Mouse (Mus musculus) limb, embryonic 12.5 days (tissue): ENCODE measurements around the gene Egln2. TPM values are rescaled to one million over a fixed set of nuclear protein-coding genes. Genes with fewer than 3 reads are reported as not detected.

Experiments
- ATAC-seq: fragments of 200-750 bp; cut with Nextera tagmentation; 2 replicates; pipeline ENCODE4 v1.8.0; 2017; ENCODE audit warnings: low read depth, moderate TSS enrichment; ENCODE audit not compliant: insufficient number of reproducible peaks, insufficient read depth, low FRiP score, low TSS enrichment
- H3K27ac ChIP-seq: fragments of 300-500 bp; sonication (generic); 2 replicates; pipeline ENCODE4 v1.5.1; 2016; ENCODE audit warnings: mild to moderate bottlenecking, moderate library complexity
- H3K27me3 ChIP-seq: fragments of 300-500 bp; sonication (generic); 2 replicates; pipeline ENCODE4 v1.6.1; 2016; ENCODE audit warnings: mild to moderate bottlenecking, moderate library complexity
- H3K36me3 ChIP-seq: fragments of 300-500 bp; sonication (generic); 2 replicates; pipeline ENCODE4 v1.6.1; 2016; ENCODE audit warnings: mild to moderate bottlenecking, moderate library complexity
- H3K4me1 ChIP-seq: fragments of 300-500 bp; sonication (generic); replicated peaks from 2 replicates; pipeline ENCODE4 v1.6.1; 2016
- H3K4me2 ChIP-seq: fragments of 300-500 bp; sonication (generic); 2 replicates; pipeline ENCODE4 v1.6.1; 2016; ENCODE audit warnings: mild to moderate bottlenecking, moderate library complexity
- H3K4me3 ChIP-seq: fragments of 300-500 bp; sonication (generic); replicated peaks from 2 replicates; pipeline ENCODE4 v1.5.1; 2016; ENCODE audit warnings: mild to moderate bottlenecking
- H3K9ac ChIP-seq: fragments of 300-500 bp; sonication (generic); replicated peaks from 2 replicates; pipeline ENCODE4 v1.6.1; 2016; ENCODE audit warnings: mild to moderate bottlenecking, moderate library complexity
- H3K9me3 ChIP-seq: fragments of 300-500 bp; sonication (generic); 2 replicates; pipeline ENCODE4 v1.6.1; 2016; ENCODE audit warnings: mild to moderate bottlenecking, moderate library complexity
- WGBS: fragments of 180-500 bp; shearing (Covaris S2); methylation state at CpG from one replicate; pipeline ENCODE4 v1.1.7; 2016; 5-methylcytosine and 5-hydroxymethylcytosine counted together
- polyA plus RNA-seq: library from polyadenylated mRNA; unstranded; fragments of >200 nt; fragmentation: Nextera tagmentation; extraction: Ambion mirVana; gene quantifications from 2 replicates; pipeline ENCODE4 v1.2.1, GENCODE M21; 2016

Gene Egln2
- polyA plus RNA-seq, 1 experiment from 2014 or later = 87.3 TPM

DNA sequence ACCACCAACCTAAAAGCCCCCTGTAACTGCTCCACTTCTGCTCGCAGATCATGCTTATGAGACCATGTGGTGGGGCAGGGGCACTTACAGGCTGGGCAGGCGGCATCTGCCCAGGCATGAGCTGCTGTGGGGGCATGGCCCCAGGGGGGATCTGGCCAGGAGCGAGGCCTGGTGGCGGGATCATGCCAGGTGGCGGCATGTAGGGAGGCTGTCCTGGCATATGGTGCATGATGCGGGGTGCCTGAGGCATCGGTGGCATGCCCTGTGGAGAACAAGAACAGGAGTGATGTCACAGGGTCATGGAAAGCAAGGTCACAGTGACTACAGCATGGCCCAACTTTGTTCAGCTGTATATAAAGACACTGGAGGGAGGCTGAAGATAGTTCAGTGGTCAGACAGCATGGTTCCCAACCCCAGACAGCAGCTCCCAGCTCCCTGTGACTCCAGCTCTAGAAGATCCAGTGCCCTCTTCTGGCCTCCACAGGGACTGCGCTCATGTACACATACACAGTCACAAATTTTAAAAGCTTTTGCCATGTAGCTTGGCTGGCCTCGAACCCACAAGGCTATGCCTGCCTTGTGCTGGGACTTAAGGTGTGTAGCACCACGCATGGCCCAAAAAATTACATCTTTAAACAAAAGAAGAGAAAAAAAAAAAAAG lies 22.8 kb upstream of the Egln2 start:
- Histone ChIP-seq H3K36me3 (peaks cover 97% of the 10 kb centered on the region), H3K9ac (no peak overlapping the region)
- WGBS = 97% methylated on average over 10 of the region's 10 CpGs

DNA sequence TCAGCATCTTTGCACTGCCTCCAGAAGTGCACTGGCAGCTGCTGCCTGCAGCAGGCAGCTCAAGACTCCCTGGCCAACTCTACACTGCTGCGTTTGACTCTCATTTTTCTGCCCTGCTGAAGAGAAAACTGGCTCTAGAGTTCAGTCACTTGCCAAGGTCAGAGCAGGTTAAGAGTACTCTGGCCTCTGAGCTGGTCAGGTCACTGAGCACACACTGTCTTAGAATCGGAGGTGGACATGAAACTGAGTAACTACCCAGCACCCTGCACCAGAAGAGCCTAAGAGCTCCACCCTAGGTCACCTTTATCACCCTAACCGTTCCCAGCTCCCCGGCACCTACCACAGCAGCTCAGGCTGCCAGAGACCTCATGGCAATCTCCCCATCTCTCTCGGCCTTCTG lies 19.4 kb upstream of the Egln2 start:
- Histone ChIP-seq H3K27me3 (no peaks in the 10 kb centered on the region), H3K4me1 (no peaks in the 10 kb centered on the region), H3K4me2 (no peak overlapping the region), H3K36me3 (peaks cover 82% of the 10 kb centered on the region), H3K9me3 (peaks cover 9% of the 10 kb centered on the region; the same call in 1 of the 2 replicates), H3K9ac (no peak overlapping the region), H3K27ac (no peak overlapping the region), H3K4me3 (no peak overlapping the region)
- WGBS = 92% methylated on average over 5 of the region's 5 CpGs
- no peak for ATAC-seq

More for the DNA sequence above, 22.8 kb upstream of the Egln2 start:
- Histone ChIP-seq H3K4me3 (no peak overlapping the region), H3K4me1 (peaks cover 7% of the 10 kb centered on the region), H3K27me3 (no peaks in the 10 kb centered on the region), H3K9me3 (peaks cover 9% of the 10 kb centered on the region; the same call in 1 of the 2 replicates), H3K4me2 (no peak overlapping the region), H3K27ac (no peak overlapping the region)
- no peak; the same call in 1 of the 2 replicates for ATAC-seq

DNA sequence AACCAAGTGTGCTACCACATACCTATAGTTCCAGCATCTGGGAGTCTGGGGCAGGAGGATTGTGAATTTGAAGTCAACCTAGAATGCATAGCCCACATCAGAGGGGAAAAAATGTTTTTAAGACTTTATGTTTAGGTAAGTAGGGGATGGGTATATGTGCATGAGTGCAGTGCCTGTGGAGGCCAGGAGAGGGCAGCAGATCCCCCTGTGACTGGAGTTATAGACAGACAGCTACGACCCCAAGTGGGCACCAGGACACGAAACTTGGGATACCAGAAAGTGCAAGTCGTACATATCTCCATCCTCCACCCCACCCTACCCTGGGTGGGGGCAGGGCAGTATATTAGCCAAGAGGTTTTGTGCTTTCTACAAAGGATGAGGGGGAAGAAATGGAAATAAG lies 18.4 kb upstream of the Egln2 start:
- no peaks in the 10 kb centered on the region for H3K4me1 ChIP-seq
- H3K9me3 ChIP-seq = peaks cover 9% of the 10 kb centered on the region; the same call in 1 of the 2 replicates
- no peaks in the 10 kb centered on the region for H3K27me3 ChIP-seq
- no peak overlapping the region for H3K4me3 ChIP-seq
- no peak for ATAC-seq
- H3K36me3 ChIP-seq = peaks cover 71% of the 10 kb centered on the region
- H3K4me2 ChIP-seq = no peak overlapping the region
- H3K9ac ChIP-seq = no peak overlapping the region
- no peak overlapping the region for H3K27ac ChIP-seq
- WGBS = 75% methylated on average over 3 of the region's 3 CpGs

DNA sequence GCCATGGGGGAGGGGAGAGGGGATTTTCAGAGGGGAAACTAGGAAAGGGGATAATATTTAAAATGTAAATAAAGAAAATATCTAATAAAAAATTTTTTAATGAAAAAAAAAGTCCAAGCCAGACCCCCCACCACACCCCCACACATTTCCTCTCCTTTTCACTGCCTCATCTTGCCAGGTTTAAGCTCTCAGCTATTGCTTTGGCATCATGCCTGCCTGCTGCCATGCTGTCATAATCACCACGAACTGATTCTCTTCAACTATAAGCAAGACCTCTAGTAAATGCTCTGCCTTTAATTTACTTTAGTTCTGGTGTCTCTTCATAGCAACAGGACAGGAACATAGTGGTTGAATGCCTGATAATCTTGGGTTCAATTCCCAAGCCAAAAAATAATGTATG lies 15.9 kb upstream of the Egln2 start:
- peaks cover 9% of the 10 kb centered on the region; the same call in 1 of the 2 replicates for H3K9me3 ChIP-seq
- WGBS = 84% methylated on average over 1 of the region's 1 CpGs
- no peak for ATAC-seq
- H3K27ac ChIP-seq = no peak overlapping the region
- no peak overlapping the region for H3K4me2 ChIP-seq
- H3K4me3 ChIP-seq = no peak overlapping the region
- H3K9ac ChIP-seq = no peak overlapping the region
- H3K4me1 ChIP-seq = peaks cover 3% of the 10 kb centered on the region; the same call in 1 of the 2 replicates
- peaks cover 47% of the 10 kb centered on the region for H3K36me3 ChIP-seq
- no peaks in the 10 kb centered on the region for H3K27me3 ChIP-seq

DNA sequence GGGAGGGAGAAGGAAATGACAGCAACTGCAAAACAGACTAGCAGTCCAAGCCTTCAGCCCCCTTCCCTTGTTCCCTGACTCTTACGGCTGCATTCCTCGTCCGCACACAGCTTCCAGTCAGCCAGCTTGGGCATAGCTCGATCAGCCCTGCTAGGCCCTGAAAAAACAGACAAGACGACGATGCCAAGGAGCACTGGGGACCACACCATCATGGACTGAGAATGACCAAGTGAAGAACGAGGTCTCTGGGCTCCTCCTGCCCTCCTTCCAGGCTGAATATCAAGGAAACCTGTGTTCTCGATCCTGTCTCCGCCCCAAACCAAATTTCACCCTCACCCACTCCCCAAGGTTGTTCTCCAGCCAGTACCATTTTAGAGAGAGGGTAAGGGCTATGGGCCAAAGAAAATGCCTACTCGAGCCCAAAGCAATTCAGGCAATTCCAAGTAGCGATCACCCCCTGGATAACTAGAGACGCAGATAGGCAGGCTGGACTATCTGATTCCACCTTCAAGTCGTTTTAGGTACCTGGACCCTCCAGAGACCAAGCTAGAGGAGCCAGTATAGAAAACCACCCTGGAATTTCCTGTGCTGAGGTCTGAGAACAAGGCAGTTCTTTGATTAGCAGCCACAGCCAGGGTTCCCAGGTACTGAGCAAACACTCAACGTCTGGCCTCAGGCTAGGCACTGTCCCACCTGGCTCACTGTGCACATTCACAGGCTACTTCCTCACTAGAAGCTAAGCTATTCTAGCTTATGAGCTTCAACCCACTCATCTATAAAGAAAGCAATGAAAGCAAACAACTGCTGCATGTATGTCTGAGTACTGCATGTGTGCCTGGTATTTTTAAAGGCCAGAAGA lies 14.5 kb upstream of the Egln2 start, which contains the start of the genes Gm21983 and Mia:
Gene Gm21983 (minus strand): TSS at position 250 of the 859 bp plus-strand sequence.
Gene Mia (minus strand): TSS at position 321 of the 859 bp plus-strand sequence.
- H3K27ac ChIP-seq = peak within 1 kb of the TSS; percentile 86
- 64% methylated on average over 14 of the region's 14 CpGs for WGBS
- H3K9ac ChIP-seq = peak within 1 kb of the TSS; percentile 23; the same call in 1 of the 2 replicates
- H3K9me3 ChIP-seq = peaks cover 9% of the 10 kb centered on the region; the same call in 1 of the 2 replicates
- H3K4me1 ChIP-seq = peaks cover 3% of the 10 kb centered on the region; the same call in 1 of the 2 replicates
- no peak for ATAC-seq
- H3K27me3 ChIP-seq = no peaks in the 10 kb centered on the region
- peaks cover 32% of the 10 kb centered on the region for H3K36me3 ChIP-seq
- peak within 1 kb of the TSS; percentile 57 for H3K4me2 ChIP-seq
- H3K4me3 ChIP-seq = peak within 1 kb of the TSS; percentile 65

DNA sequence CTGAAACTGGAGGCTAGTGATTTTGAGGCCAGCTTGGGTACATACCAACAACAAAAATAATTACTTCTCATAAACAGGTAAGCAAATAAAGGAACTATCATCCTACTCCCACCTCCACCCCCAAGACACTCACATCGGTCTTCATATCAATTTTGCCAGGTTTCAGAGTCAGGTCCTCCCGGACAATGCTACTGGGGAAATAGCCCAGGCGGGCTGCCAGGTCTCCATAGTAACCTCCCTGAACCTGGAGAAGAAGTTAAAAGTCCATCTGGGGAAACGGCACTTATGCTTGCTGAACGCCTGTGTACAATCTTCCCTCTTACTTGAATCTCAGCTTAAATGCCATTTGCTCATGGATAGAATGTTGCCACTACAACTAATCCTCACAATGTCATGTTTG lies 13.4 kb upstream of the Egln2 start:
- Histone ChIP-seq H3K36me3 (peaks cover 26% of the 10 kb centered on the region), H3K4me3 (peak overlapping the region; percentile 65), H3K27me3 (no peaks in the 10 kb centered on the region), H3K9ac (no peak overlapping the region), H3K4me2 (peak overlapping the region; percentile 57), H3K9me3 (0 out of 2 replicates have a peak, but pooled peaks cover under 1% of the 10 kb centered on the region), H3K27ac (peak overlapping the region; percentile 86; the same call in 1 of the 2 replicates), H3K4me1 (peaks cover 3% of the 10 kb centered on the region; the same call in 1 of the 2 replicates)
- no peak for ATAC-seq
- 81% methylated on average over 5 of the region's 5 CpGs for WGBS

DNA sequence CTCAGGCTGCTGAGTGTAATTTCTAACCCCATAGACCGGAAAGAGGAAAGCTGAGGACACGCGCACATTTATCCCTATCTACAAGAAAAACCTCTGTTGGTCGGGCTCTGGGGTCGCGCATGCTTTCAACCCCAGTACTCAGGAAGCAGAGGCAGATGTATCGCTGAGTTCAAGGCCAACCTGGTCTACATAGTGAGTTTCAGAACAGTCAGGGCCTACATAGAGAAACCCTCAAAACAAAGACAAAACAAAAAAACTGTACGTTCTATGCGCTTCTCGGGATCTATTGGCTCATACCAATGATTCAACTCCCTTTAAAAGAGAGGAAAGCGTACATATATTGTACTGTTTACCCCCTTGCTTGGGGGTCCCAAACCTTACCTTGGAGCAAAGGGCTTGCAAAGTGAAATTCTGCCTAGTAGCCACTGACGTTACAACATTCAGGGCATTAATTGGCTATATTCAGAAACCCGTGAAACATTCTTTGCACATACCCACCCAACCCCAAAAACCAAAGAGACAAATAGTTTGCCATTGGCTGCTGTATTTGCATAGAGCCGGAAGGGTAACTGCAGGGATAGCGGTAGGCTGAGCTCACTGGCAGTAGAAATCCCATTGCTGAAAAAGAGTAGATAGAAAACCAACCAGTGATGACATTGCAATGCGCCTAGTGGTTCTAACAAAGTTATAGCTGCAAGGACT lies 12.8 kb upstream of the Egln2 start:
- ATAC-seq = no peak
- Histone ChIP-seq H3K27me3 (no peaks in the 10 kb centered on the region), H3K4me1 (peaks cover 3% of the 10 kb centered on the region; the same call in 1 of the 2 replicates), H3K36me3 (peaks cover 26% of the 10 kb centered on the region), H3K9ac (0 out of 2 replicates have a peak overlapping the region, but pooled peaks have one; percentile 12), H3K4me2 (peak overlapping the region; percentile 57), H3K27ac (peak overlapping the region; percentile 68), H3K9me3 (no peaks in the 10 kb centered on the region), H3K4me3 (peak overlapping the region; percentile 65)
- 48% methylated on average over 16 of the region's 16 CpGs for WGBS

DNA sequence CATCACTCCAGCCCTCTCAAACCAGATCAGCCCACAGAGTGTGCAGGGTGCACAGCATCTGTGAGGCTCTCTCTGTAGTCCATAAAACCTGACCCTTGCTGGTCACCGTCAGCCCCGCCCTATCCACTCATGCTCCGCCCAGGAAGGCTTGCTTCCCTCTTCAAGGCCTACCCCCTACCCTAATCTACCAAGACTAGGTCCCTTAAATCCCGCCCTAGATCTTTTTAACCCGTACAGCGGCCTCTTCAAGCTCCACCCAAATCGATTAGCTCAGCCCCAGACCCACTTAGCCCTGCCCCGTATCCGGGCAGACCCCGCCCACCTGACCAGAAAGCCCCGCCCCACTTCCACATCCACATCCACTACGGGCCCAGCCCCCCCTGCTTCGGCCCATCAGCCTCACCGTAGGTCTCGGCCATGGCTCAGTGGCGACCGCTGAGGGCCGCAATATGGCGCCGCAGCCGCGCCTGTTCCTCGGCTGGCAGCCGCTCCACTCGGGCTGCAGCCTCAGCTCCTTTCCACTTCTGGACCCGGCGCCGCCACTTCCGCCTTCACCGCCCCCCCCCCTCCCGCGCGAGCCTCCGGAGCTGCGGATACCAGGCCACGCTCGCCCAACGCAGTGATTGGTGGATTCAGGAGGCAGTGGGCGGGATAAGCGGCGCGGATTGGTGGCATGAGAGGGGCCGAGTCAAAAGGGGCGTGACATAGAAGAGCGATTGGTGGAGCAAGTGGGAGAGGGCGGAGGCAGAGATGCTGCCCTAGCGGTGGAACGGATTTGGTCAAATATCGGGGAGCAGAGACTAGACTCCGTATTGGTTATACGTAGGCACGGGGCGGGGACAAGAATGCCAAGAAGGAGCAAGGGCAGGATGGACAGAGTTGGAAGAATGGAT lies 12.0 kb upstream of the Egln2 start, which contains the start of gene Rab4b:
Gene Rab4b (minus strand): TSS at position 573 of the 893 bp plus-strand sequence.
- under 1% methylated on average over 52 of the region's 53 CpGs for WGBS
- ATAC-seq = peak; percentile 96
- H3K9ac ChIP-seq = peak within 1 kb of the TSS; percentile 54
- no peaks in the 10 kb centered on the region for H3K9me3 ChIP-seq
- no peaks in the 10 kb centered on the region for H3K27me3 ChIP-seq
- H3K4me2 ChIP-seq = peak within 1 kb of the TSS; percentile 57
- H3K4me3 ChIP-seq = peak within 1 kb of the TSS; percentile 65
- peaks cover 3% of the 10 kb centered on the region; the same call in 1 of the 2 replicates for H3K4me1 ChIP-seq
- H3K36me3 ChIP-seq = peaks cover 27% of the 10 kb centered on the region
- H3K27ac ChIP-seq = peak within 1 kb of the TSS; percentile 93

DNA sequence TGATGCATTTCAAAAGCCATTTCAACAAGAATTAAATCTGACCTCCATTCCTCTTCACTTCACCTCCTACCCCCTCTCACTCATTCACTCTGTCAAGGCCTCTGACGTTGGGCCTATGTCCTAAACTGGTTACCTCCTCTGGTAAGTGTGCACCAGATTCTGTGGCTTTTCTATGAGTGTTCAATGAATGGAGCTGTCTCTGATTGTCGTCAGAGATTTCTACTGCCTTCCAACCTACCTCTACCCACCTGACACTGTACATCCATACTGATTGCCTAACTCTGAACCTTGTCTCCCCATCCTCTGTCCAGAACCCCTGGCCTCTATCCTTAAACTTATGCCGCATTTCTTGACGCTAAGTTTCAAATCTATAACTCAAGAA lies 11.3 kb upstream of the Egln2 start:
- Histone ChIP-seq H3K27me3 (no peaks in the 10 kb centered on the region), H3K4me3 (peak overlapping the region; percentile 65), H3K4me1 (peaks cover 3% of the 10 kb centered on the region; the same call in 1 of the 2 replicates), H3K9ac (0 out of 2 replicates have a peak overlapping the region, but pooled peaks have one; percentile 40), H3K27ac (peak overlapping the region; percentile 93), H3K9me3 (no peaks in the 10 kb centered on the region), H3K36me3 (peaks cover 25% of the 10 kb centered on the region), H3K4me2 (peak overlapping the region; percentile 57)
- ATAC-seq = no peak
- 24% methylated on average over 4 of the region's 4 CpGs for WGBS

DNA sequence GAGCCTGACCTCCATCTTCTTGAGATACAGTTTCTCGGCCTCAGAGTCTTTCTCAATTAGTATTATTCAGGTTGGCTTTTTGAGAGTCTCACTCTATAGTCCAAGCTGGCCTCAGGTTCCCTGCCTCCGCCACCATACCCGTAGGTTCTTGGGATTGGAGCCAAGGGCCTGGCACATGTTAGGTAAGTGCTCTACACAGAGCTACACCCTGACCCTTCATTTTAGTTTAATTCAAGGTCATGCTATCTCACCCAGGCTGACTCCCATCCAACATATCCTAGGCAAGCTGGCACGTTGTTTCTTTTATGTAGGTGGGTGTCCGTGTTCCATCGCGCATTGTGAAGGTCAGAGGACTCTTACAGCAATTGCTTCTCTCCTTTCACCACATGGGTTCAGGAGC lies 8.3 kb upstream of the Egln2 start:
- 96% methylated on average over 7 of the region's 7 CpGs for WGBS
- Histone ChIP-seq H3K9me3 (no peaks in the 10 kb centered on the region), H3K36me3 (peaks cover 48% of the 10 kb centered on the region)

More for the DNA sequence above, 8.3 kb upstream of the Egln2 start:
- Histone ChIP-seq H3K9ac (no peak overlapping the region), H3K27ac (no peak overlapping the region), H3K4me2 (no peak overlapping the region), H3K4me3 (no peak overlapping the region), H3K27me3 (no peaks in the 10 kb centered on the region), H3K4me1 (peaks cover 3% of the 10 kb centered on the region; the same call in 1 of the 2 replicates)
- no peak for ATAC-seq
